Mouse (Mus musculus): ENCODE data around the gene Catsper4.

The Catsper4 gene

DNA sequence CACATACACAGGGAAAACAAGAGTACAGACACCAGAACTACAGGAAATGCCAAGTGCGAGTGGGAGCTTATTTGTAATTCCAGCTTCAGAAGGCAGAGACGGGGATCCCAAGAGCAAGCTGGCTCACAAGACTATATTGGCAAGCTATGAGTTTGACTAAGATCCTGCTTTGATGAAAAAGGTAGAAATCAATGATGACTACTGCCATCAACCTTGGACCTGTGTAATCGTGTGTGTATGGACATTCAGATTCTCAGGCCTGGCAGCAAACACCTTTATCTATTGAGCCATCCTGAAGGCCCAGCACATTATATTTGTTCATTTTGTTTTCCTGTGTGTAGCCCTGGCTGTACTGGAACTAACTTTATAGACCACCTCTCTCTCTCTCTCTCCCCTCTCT is 43.5 kb downstream of the Catsper4 start:
- no peak for DNase-seq (ENCODE audit: low read depth, low spot score)

DNA sequence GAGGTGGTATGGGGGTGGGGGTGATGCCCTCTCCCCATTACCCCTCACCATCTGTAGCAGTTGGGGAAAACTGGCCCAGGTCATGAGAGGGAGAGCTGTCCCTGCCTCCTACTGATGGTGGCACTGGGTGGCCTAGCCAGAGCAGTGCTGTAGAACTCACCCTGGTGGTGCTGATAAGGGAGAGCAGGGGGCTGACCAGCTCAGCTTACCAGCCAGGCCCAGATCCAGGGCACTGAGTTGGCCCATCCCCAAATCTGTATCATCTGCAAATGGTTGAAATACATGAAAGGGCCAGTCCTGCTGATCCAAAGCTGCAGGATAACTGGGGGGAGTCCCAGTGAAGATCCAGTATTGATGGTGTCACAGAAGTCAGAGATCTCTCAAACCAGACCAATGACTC is 45.4 kb downstream of the Catsper4 start:
- no peak for DNase-seq (ENCODE audit: low read depth, low spot score)

DNA sequence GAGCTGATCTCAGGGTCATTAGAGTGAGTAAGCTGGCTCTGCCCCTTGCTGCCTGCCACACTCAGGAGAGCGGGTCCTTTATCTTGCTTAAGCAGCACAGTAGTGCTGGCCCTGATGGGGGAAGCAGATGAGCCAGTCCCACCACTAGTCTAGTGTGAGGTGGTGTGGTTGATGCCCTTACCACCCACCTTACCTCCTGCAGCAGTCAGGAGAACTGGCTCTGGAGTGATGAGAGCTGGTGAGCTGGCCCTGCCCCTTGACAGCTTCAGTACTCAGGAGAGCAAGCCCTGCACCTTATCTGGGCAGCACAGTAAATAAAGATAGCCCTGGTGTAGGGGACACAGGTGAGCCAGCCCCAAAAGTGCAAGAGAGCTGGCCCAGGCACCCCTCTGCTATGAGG is 46.1 kb downstream of the Catsper4 start:
- no peak for DNase-seq (ENCODE audit: low read depth, low spot score)

GRCm38 (mm10) chr4:134172391-134172790 is 54.8 kb downstream of the Catsper4 start:
- no peak for DNase-seq (ENCODE audit: low read depth, low spot score)

GRCm38 (mm10) chr4:134166906-134167305 is 60.3 kb downstream of the Catsper4 start:
- no peak for DNase-seq (ENCODE audit: low read depth, low spot score)

- DNase-seq (ENCODE audit: low read depth, low spot score) = no peak
Observed at GRCm38 (mm10) chr4:134165548-134166465, 61.4 kb downstream of the Catsper4 start.

GRCm38 (mm10) chr4:134165024-134165423 is 62.2 kb downstream of the Catsper4 start:
- no peak for DNase-seq (ENCODE audit: low read depth, low spot score)

DNA sequence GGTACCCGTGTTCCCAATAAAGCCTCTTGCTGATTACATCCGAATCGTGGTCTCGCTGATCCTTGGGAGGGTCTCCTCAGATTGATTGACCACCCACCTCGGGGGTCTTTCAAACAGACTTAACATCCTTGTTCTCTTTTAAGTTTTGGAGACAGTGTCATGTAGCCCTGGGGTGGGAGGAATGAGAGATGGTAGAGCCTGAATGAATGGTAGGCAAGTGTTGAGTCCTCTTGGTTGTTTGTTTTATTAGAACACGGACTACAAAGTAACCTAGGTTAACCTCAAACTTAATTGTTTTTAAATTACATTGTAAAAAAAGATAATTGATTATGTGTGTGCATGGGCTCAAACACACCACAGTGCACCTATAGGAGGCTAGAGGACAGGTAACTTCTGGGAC is 62.6 kb downstream of the Catsper4 start:
- no peak for DNase-seq (ENCODE audit: low read depth, low spot score)
